In the genomic region with DNA sequence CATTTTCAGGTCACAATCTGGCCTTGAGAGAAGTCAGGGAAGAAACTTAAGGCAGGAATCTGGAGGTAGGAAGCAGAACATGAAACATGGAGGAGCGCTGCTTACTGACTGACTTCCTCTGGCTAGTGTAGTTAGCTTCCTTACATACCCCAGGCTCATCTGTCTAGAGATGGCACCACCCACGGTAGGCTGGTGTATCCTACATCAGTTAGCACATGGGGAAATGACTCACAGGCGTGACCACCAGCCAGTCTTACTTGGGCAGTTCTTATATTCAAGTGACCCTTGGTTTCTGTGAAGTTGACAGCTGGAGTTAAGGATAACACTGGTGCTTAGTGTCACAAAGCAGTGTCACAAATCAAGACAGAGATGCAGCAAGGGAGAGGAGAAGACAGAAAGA, we compare ENCODE assay signal across 19 mouse cellular contexts.
A peak's percentile ranks its signal among the peaks of the same experiment; 100 is the strongest.
DNase-seq lines count a peak whose midpoint lies in the region; ATAC-seq and TF ChIP-seq lines count a peak whose summit lies in the region.
"Had no signal": no experiment of that assay in that cellular context is flagged by ENCODE, and none has a peak within 500 bp of the region (broad histone marks: within the 10 kb centered on the region; RNA-seq: fewer than 3 reads in every experiment).

No protein-coding gene starts in this region.

- no peak overlapping the region for H3K4me3 ChIP-seq in kidney, embryonic 14.5 days (ENCODE audit: low read length)
- no peak overlapping the region for H3K4me3 ChIP-seq in layer of hippocampus, adult 2 months
- H3K4me3 ChIP-seq: embryonic facial prominence, embryonic 10.5 days; forebrain, embryonic 13.5 days; heart, embryonic 12.5 days; hindbrain, embryonic 10.5 days had no signal

- no peak for DNase-seq in kidney, postnatal 25 days
- no peak for DNase-seq in layer of hippocampus, adult 2 months (ENCODE audit: low spot score in 2 of 2)
- DNase-seq in layer of hippocampus, adult 18-20 months (ENCODE audit: low spot score in 2 of 2), result no peak
- peak; percentile 12 to 24 for DNase-seq in right cerebral cortex, postnatal 36 days (ENCODE audit: low spot score in 2 of 2)
- DNase-seq in right cerebral cortex, postnatal 10 days (ENCODE audit: low spot score in 2 of 2), result no peak
- DNase-seq in heart, adult 8-10 months (ENCODE audit: low spot score), result no peak
- DNase-seq: adrenal gland, adult 2 months; adrenal gland, postnatal 25 days; cerebellum, adult 2 months; cerebellum, postnatal 10 days; forebrain, postnatal 0 days; heart, adult 18-20 months had no signal

- H3K27ac ChIP-seq in kidney, embryonic 14.5 days (ENCODE audit: low read depth, low read length), result no peak overlapping the region
- H3K27ac ChIP-seq in layer of hippocampus, adult 2 months, result peak overlapping the region; percentile 70
- H3K27ac ChIP-seq: embryonic facial prominence, embryonic 10.5 days; forebrain, embryonic 13.5 days; hindbrain, embryonic 10.5 days; hindbrain, embryonic 14.5 days had no signal

- TF ChIP-seq CTCF in layer of hippocampus, adult 2 months (conservative IDR thresholded peaks at IDR 0.05), result no peak

- no peaks in the 10 kb centered on the region for H3K36me3 ChIP-seq in kidney, embryonic 14.5 days (ENCODE audit: control insufficient read depth, insufficient read depth, low read length)
- H3K36me3 ChIP-seq: embryonic facial prominence, embryonic 10.5 days; heart, embryonic 12.5 days; hindbrain, embryonic 10.5 days had no signal

- H3K4me1 ChIP-seq in kidney, embryonic 14.5 days (ENCODE audit: control insufficient read depth, insufficient read depth, low read length), result no peaks in the 10 kb centered on the region
- H3K4me1 ChIP-seq: heart, embryonic 12.5 days; hindbrain, embryonic 10.5 days had no signal

- H3K9me3 ChIP-seq in kidney, embryonic 14.5 days (ENCODE audit: control insufficient read depth, low read length), result no peaks in the 10 kb centered on the region
- H3K9me3 ChIP-seq: embryonic facial prominence, embryonic 10.5 days; forebrain, embryonic 13.5 days; heart, embryonic 12.5 days; hindbrain, embryonic 10.5 days had no signal

- 75% methylated on average over 3 of the region's 3 CpGs for WGBS in kidney, embryonic 14.5 days

- H3K27me3 ChIP-seq in kidney, embryonic 14.5 days (ENCODE audit: control insufficient read depth, insufficient read depth, low read length), result no peaks in the 10 kb centered on the region
- H3K27me3 ChIP-seq: CH12.LX; forebrain, embryonic 13.5 days; heart, embryonic 12.5 days had no signal

- H3K4me2 ChIP-seq in kidney, embryonic 14.5 days (replicated peaks; ENCODE audit: low read depth, low read length), result no peak overlapping the region
- H3K4me2 ChIP-seq: forebrain, embryonic 13.5 days; heart, embryonic 12.5 days; hindbrain, embryonic 14.5 days had no signal

- peak; percentile 71; the same call in 1 of the 2 replicates for ATAC-seq in kidney, embryonic 14.5 days (ENCODE audit: low FRiP score, low TSS enrichment)
- ATAC-seq: forebrain, embryonic 13.5 days; forebrain, postnatal 0 days had no signal

- no peak overlapping the region for H3K9ac ChIP-seq in kidney, embryonic 14.5 days (ENCODE audit: low read depth, low read length)
- H3K9ac ChIP-seq: forebrain, embryonic 13.5 days; forebrain, postnatal 0 days; heart, embryonic 12.5 days; hindbrain, embryonic 14.5 days had no signal

Comparison
In these comparisons a context has a peak if more than half of its experiments do, and no peak if none do; other contexts are left out.
1. DNase-seq: peak in right cerebral cortex, postnatal 36 days (2 of 2); none in kidney, postnatal 25 days (0 of 2), layer of hippocampus, adult 2 months (0 of 2), layer of hippocampus, adult 18-20 months (0 of 2), right cerebral cortex, postnatal 10 days (0 of 2) and heart, adult 8-10 months (single experiment).